Mouse (Mus musculus) spleen, adult 18-20 months (tissue): Measurements from ENCODE around the gene Ednra.

Experiments used
- DNase-seq, 2 experiments: peaks; one replicate each; pipeline ENCODE4 v3.0.0; 2022; ENCODE audit warnings: mixed read lengths in 2 of 2

The Ednra gene

GRCm38 (mm10) chr8:77724046-77724930, at the start of gene Ednra:
Gene Ednra, minus strand, starts transcription at chr8:77724464.
- peak in 1 of 2 experiments; percentile 1 for DNase-seq

- DNase-seq: no peak
Measured at GRCm38 (mm10) chr8:77773831-77774230, 49.6 kb upstream of the Ednra start.

GRCm38 (mm10) chr8:77773256-77773655, 49.0 kb upstream of the Ednra start:
- no peak for DNase-seq

GRCm38 (mm10) chr8:77772210-77772886, 48.1 kb upstream of the Ednra start:
- DNase-seq: no peak

GRCm38 (mm10) chr8:77770966-77771365, 46.7 kb upstream of the Ednra start:
- DNase-seq: no peak

GRCm38 (mm10) chr8:77768916-77769315, 44.7 kb upstream of the Ednra start:
- no peak for DNase-seq

- no peak for DNase-seq
Measured at GRCm38 (mm10) chr8:77764253-77764652, 40.0 kb upstream of the Ednra start.

- DNase-seq: no peak
Measured at GRCm38 (mm10) chr8:77762967-77763366, 38.7 kb upstream of the Ednra start.

- DNase-seq: no peak
Measured at GRCm38 (mm10) chr8:77755441-77755840, 31.2 kb upstream of the Ednra start.

GRCm38 (mm10) chr8:77753796-77754195, 29.5 kb upstream of the Ednra start:
- no peak for DNase-seq

GRCm38 (mm10) chr8:77752041-77752440, 27.8 kb upstream of the Ednra start:
- DNase-seq: no peak

GRCm38 (mm10) chr8:77750407-77750806, 26.1 kb upstream of the Ednra start:
- no peak for DNase-seq

- no peak for DNase-seq
Measured at GRCm38 (mm10) chr8:77744476-77744875, 20.2 kb upstream of the Ednra start.

GRCm38 (mm10) chr8:77742395-77742794, 18.1 kb upstream of the Ednra start:
- no peak for DNase-seq

GRCm38 (mm10) chr8:77741050-77741777, 16.9 kb upstream of the Ednra start:
- no peak for DNase-seq

GRCm38 (mm10) chr8:77738419-77738818, 14.2 kb upstream of the Ednra start:
- no peak for DNase-seq

- DNase-seq: no peak
Measured at GRCm38 (mm10) chr8:77737327-77737726, 13.1 kb upstream of the Ednra start.

GRCm38 (mm10) chr8:77733792-77734191, 9.5 kb upstream of the Ednra start:
- no peak for DNase-seq

- no peak for DNase-seq
Measured at GRCm38 (mm10) chr8:77732964-77733363, 8.7 kb upstream of the Ednra start.

- DNase-seq: no peak
Measured at GRCm38 (mm10) chr8:77725406-77725805, 1.1 kb upstream of the Ednra start.

- no peak for DNase-seq
Measured at GRCm38 (mm10) chr8:77723534-77724045, 674 bp downstream of the Ednra start.

GRCm38 (mm10) chr8:77723018-77723417, 1.2 kb downstream of the Ednra start:
- DNase-seq: no peak

- DNase-seq: no peak
Measured at GRCm38 (mm10) chr8:77718933-77719332, 5.3 kb downstream of the Ednra start.
